Mouse (Mus musculus): ENCODE measurements at regions not wholly inside any gene's neighbourhood (a gene's known extent, or its start where the extent isn't known, plus 50 kb on each side); places are given as distances from the start of the nearest gene placed in this dataset.

- Histone ChIP-seq H3K9ac (ENCODE audit: low read length) (no peak overlapping the region), H3K4me1 (ENCODE audit: control insufficient read depth, insufficient read depth, low read length) (no peaks in the 10 kb centered on the region), H3K27ac (ENCODE audit: low read depth, low read length) (no peak overlapping the region), H3K4me2 (ENCODE audit: low read length) (no peak overlapping the region), H3K4me3 (ENCODE audit: low read depth, low read length) (no peak overlapping the region), H3K36me3 (ENCODE audit: control insufficient read depth, insufficient read depth, low read length) (no peaks in the 10 kb centered on the region), H3K9me3 (replicated peaks; ENCODE audit: control insufficient read depth, low read length) (no peaks in the 10 kb centered on the region), H3K27me3 (replicated peaks; ENCODE audit: control insufficient read depth, insufficient read depth, low read length) (no peaks in the 10 kb centered on the region)
- no peak for ATAC-seq
- peak; percentile 17 for DNase-seq (ENCODE audit: low spot score)
- 86% methylated on average over 4 of the region's 4 CpGs for WGBS
Observed at GRCm38 (mm10) chr3:129476250-129476649, 55.9 kb upstream of the Elovl6 start.

GRCm38 (mm10) chr3:129478093-129478492 is 54.1 kb upstream of the Elovl6 start:
- WGBS, result 92% methylated on average over 7 of the region's 7 CpGs
- no peak overlapping the region for H3K4me2 ChIP-seq (ENCODE audit: low read length)
- H3K9ac ChIP-seq (ENCODE audit: low read length), result no peak overlapping the region
- H3K27me3 ChIP-seq (replicated peaks; ENCODE audit: control insufficient read depth, insufficient read depth, low read length), result no peaks in the 10 kb centered on the region
- no peaks in the 10 kb centered on the region for H3K9me3 ChIP-seq (replicated peaks; ENCODE audit: control insufficient read depth, low read length)
- ATAC-seq, result no peak
- no peak overlapping the region for H3K4me3 ChIP-seq (ENCODE audit: low read depth, low read length)
- H3K27ac ChIP-seq (ENCODE audit: low read depth, low read length), result no peak overlapping the region
- no peaks in the 10 kb centered on the region for H3K36me3 ChIP-seq (ENCODE audit: control insufficient read depth, insufficient read depth, low read length)
- H3K4me1 ChIP-seq (ENCODE audit: control insufficient read depth, insufficient read depth, low read length), result no peaks in the 10 kb centered on the region
- no peak for DNase-seq (ENCODE audit: low spot score)

GRCm38 (mm10) chr3:129481293-129481692 is 50.9 kb upstream of the Elovl6 start:
- Histone ChIP-seq H3K4me2 (ENCODE audit: low read length) (no peak overlapping the region), H3K9me3 (replicated peaks; ENCODE audit: control insufficient read depth, low read length) (no peaks in the 10 kb centered on the region), H3K27me3 (replicated peaks; ENCODE audit: control insufficient read depth, insufficient read depth, low read length) (no peaks in the 10 kb centered on the region), H3K9ac (ENCODE audit: low read length) (no peak overlapping the region), H3K27ac (ENCODE audit: low read depth, low read length) (no peak overlapping the region), H3K36me3 (ENCODE audit: control insufficient read depth, insufficient read depth, low read length) (no peaks in the 10 kb centered on the region), H3K4me1 (ENCODE audit: control insufficient read depth, insufficient read depth, low read length) (no peaks in the 10 kb centered on the region), H3K4me3 (ENCODE audit: low read depth, low read length) (no peak overlapping the region)
- WGBS, result 94% methylated on average over 3 of the region's 3 CpGs
- DNase-seq (ENCODE audit: low spot score) (no peak), ATAC-seq (no peak)
